Mouse (Mus musculus) large intestine, adult 2 months (tissue): ENCODE results near the gene Apc2. TPM values are rescaled to one million over a fixed set of nuclear protein-coding genes. Genes with fewer than 3 reads are reported as not detected.

Source experiments
- DNase-seq: peaks from one replicate; pipeline ENCODE4 v3.0.0-alpha.2; 2012; ENCODE audit warnings: low read depth, low spot score
- WGBS: fragments of 180-500 bp; shearing (Covaris S2); methylation state at CpG from one replicate; pipeline ENCODE4 v1.1.7; 2018; 5-methylcytosine and 5-hydroxymethylcytosine counted together
- polyA plus RNA-seq: library from polyadenylated mRNA; depleted of rRNA; stranded (reverse); fragments of >200 nt; gene quantifications from 2 replicates; pipeline ENCODE4 v1.2.3, GENCODE M21; 2012

Apc2 gene
- polyA plus RNA-seq, 1 experiment: 0.41 TPM

DNA sequence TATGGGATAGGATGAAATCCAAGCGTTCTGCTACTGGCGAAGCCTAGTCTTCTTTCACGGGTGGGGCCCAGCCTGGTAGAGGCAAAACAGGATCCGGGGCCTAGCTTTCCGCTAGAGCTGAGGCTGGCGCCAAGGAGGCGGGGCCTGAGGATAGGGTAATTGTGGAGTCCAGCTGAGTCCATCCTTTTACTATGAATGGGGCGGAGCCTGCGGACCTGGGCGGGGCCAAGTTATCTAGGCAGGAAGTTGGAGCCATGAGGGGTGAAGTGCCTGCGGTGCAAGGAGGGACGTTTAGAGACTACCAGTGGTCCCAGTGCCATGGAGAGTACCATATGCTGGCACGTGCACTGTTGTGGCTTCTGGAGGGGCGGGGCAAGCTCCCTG is 34.2 kb upstream of the Apc2 start:
- DNase-seq: peak; percentile 98
- 0% methylated on average over 14 of the region's 14 CpGs for WGBS

GRCm38 (mm10) chr10:80262169-80262568 is 33.6 kb upstream of the Apc2 start:
- DNase-seq: no peak
- WGBS: 43% methylated on average over 12 of the region's 12 CpGs

DNA sequence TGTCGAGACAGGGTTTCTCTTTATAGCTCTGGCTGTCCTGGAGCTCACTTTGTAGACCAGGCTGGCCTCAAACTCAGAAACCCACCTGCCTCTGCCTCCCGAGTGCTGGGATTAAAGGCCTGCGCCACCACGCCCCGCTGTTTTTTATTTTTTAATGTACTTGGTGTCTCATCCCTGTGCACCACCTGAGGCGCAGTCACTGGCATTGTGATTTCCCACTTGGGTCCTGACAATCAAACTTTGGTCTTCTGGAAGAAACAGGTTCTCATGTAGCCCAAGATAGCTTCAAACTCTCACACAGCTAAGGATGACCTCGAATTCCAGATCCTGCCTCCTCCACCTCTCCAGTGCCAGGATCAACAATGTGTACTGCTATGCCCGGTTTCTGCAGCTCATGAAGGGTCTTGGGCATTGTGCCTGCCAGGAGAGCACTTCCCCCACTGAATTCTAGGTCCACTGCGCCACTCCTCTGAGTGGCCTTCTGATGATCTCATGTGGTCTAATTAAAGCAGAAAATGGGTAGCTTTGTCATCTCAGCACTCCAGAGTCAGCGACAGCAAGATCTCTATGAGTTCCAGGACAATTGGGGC is 32.9 kb upstream of the Apc2 start:
- WGBS: 90% methylated on average over 10 of the region's 10 CpGs
- no peak for DNase-seq

GRCm38 (mm10) chr10:80264341-80265148 is 31.2 kb upstream of the Apc2 start:
- WGBS: under 1% methylated on average over 81 of the region's 81 CpGs
- DNase-seq: peak; percentile 91

DNA sequence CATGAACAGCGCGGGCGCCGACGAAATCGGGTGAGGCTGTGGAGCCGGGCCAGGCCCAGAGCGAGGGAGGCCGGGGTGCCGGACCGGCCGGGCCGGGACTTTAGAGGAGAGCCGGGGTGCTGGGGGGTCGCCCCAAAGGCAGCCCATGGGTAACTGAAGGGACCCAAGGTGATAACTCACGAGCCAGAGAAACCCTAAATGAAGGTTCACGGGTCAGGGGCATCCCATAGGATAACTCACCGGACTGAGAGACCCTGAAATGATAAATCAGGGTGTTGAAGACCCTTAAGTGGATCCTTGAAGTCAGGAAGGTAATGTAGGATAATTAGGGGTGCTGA is 30.7 kb upstream of the Apc2 start:
- no peak for DNase-seq
- under 1% methylated on average over 18 of the region's 18 CpGs for WGBS

GRCm38 (mm10) chr10:80270099-80270498 is 25.7 kb upstream of the Apc2 start:
- WGBS: 84% methylated on average over 2 of the region's 2 CpGs
- no peak for DNase-seq

DNA sequence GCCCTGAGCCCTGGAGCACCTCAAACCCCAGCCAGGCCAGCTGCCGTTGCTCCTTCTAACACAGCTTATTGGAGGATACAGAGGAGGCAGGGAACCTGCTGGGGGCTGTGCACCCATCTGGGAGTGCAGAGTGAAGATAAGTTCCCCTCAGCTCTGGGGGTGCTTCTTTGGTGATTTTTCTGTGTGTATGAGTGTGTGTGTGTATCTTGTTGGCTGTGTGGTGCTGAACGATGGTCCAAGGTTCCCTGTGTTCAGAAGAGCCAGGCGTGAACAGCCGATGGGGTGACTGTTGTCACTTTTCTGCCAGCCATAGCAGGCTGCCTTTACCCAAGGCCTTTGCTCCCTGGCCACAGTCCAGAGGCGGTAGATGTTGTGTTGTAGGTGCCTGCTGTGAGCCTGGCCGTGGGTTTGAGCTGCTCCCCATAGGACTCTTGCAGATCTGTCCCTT is 25.0 kb upstream of the Apc2 start:
- no peak for DNase-seq
- WGBS: 24% methylated on average over 6 of the region's 6 CpGs

DNA sequence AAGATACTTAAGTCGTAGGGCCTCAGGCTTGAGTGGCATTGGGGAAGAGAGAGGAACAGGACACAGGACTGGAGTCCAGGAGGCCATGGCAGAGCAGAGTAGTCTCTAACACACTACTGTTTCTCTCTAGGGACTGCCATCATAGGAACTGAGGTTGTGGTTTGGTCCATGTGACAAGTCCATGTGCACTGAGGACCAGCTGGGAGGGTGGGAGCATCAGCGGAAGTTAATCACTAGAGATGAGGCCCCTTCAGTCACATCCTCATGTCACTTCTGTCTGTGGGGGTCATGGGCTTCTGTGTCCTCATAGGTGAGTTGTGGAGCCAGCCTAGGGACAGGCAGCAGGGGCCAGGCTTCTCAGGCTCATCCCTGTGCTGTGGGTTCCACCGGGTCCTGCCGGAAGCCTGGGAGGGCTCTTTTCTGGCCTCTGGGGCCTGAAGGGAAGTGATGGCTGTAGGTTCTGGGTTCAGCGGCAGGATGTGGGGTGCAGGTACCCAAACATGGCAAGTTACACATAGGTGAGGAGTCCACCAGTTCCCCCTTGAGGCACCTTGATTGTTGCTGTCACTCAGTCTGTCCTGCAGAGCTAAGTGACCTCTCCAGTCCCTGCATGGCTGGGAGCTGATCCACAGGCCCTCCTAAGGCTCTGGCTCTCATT is 24.5 kb upstream of the Apc2 start:
- no peak for DNase-seq
- WGBS: 69% methylated on average over 5 of the region's 5 CpGs

- no peak for DNase-seq
- WGBS: 59% methylated on average over 8 of the region's 8 CpGs
Measured at GRCm38 (mm10) chr10:80271870-80272585, 23.7 kb upstream of the Apc2 start.

- no peak for DNase-seq
- 87% methylated on average over 3 of the region's 3 CpGs for WGBS
Measured at GRCm38 (mm10) chr10:80273847-80274246, 21.9 kb upstream of the Apc2 start.

DNA sequence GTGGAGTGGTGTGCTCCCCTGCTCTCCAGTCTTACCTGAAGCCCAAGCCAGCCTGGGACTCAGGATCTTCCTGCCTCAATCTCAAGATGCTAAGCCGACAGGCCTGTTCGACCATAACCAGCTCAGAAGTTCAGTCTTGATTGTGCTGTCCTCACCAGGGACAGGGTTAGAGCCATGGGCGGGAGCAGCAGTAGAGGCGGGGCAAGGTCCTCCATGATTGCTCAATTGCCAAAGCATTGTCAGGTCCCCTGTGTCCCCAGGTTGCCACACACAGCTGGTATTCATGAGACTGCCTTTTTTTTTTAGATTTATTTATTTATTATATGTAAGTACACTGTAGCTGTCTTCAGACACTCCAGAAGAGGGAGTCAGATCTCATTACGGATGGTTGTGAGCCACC is 19.5 kb upstream of the Apc2 start:
- DNase-seq: no peak
- 58% methylated on average over 5 of the region's 5 CpGs for WGBS

GRCm38 (mm10) chr10:80278390-80278789 is 17.4 kb upstream of the Apc2 start:
- WGBS: 94% methylated on average over 9 of the region's 9 CpGs
- DNase-seq: no peak

DNA sequence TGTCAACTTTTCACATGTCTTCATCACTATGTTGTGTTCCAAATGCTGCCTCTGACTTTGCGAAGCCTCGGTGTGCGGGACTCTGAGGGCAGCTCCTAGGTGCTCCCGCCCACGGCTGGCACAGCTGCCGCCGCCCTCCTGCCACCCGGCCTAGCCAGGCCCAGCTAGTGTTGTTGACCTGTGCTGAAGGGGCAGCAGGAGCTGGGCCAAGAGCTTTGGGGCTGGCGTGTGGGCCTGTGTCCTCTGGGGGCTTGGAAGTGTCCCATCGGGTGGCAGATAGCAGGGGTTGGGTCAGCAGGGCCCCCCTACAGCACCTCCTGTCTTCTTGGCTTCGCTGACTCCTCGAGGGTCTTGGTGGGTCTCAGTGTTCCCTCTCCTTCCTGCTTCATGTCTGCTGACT is 16.5 kb upstream of the Apc2 start:
- no peak for DNase-seq
- 83% methylated on average over 12 of the region's 12 CpGs for WGBS

GRCm38 (mm10) chr10:80281304-80281703 is 14.5 kb upstream of the Apc2 start:
- WGBS: 39% methylated on average over 7 of the region's 7 CpGs
- no peak for DNase-seq

- DNase-seq: no peak
- 27% methylated on average over 8 of the region's 8 CpGs for WGBS
Measured at GRCm38 (mm10) chr10:80281921-80282371, 13.8 kb upstream of the Apc2 start.

DNA sequence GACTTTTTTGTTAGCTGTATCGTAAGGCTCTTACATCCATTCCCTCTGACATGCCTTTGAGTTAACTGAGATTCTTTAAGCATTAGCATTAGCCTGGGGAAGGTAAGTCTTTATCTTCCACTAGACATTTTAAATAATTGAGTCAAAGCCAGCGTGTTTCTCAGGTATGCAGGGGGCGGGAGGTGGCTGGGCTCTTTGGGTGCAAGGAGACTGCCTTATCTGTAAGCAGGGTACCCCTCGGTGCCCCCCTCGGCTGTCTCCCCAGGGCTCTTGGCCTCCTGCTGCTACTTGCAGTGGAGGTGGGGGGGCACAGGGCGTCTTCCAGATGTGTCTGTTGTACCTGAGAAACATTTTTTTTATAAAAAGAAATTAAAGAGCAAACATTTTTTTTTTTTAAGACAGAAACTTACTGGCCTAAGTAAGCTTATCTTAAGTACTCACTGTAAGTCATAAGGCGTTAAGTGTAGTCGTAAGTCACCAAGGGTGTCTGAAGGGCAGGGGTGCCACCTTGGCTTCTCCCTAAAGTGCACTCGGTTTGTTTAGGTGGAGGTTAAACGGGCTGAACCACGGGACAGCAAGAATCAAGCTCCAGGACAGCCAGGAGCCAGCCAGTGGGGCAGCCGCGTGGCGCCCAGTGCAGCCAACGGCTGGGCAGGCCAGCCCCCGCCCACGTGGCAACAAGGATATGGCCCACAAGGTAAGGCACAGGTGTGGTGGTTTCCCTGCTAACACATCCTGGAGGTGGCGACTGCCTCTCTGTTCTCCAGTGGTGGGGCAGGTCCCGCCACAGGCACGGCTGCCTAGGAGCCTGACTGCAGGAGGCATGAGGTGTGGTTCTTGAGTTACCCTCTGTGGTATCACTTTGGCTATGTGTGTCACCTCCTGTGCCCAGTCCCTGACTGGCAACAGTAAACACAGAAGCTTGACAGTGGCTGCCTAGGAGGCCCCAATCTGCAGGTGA is 13.0 kb upstream of the Apc2 start:
- 36% methylated on average over 20 of the region's 20 CpGs for WGBS
- no peak for DNase-seq

DNA sequence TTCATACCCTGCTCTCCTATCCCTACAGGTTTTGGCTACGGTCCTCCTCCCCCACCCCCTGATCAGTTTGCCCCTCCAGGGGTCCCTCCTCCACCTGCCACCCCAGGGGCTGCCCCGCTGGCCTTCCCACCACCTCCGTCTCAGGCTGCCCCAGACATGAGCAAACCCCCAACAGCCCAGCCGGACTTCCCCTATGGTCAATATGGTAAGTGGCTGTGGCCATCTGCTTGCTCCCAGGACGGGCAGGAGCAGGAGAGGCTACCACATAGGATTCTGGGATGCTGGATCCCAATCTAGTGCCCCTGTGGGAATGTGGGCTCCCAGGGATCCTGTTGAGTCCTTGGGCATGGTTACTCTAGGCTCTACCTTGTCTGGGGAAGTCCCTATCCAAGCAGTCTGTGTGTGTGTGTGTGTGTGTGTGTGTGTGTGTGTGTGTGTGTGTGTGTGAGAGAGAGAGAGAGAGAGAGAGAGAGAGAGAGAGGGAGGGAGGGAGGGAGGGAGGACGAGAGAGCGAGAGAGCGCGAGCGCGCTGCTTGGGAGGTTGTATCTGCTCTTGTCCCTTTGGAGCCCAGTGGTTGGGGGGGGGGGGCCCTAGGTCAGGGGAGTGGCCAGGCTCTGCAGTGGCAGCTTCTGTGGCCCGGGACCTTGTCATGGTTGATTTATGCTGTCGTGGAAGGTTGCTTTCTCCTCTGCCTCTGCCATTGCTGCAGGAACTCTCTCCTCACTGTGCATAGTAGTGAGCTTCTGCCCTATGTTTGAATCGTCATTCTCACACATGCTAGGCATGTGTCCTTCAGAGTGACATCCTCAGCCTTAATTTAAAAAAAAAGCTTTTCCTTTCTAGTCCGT is 10.3 kb upstream of the Apc2 start:
- WGBS: 72% methylated on average over 10 of the region's 15 CpGs
- no peak for DNase-seq

- DNase-seq: no peak
- 50% methylated on average over 12 of the region's 12 CpGs for WGBS
Measured at GRCm38 (mm10) chr10:80288097-80288496, 7.7 kb upstream of the Apc2 start.
